ENCODE assay signal across 10 mouse cellular contexts in the genomic region with DNA sequence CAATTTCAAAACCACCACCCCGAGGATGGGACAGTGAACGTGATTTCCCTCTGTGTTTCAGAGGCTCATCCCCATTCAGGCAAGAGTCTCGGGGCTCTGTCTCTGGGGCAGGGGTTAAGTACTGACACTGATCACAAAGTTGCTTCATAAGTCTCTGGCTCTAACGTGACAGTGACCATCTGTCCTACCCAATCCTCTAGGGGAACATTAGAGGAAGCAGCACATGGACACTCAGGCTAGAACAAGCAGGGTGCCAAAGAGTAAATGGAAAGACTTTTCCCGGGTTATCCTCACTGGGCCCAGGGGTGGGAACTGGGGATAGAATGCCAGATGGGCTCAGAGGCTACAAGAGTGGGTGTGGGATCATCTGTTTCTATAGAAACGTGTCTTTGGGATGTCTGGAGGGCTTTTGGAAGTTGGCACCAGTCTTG.
DNase-seq lines count a peak whose midpoint lies in the region; ATAC-seq lines count a peak whose summit lies in the region.
"Had no signal": no experiment of that assay in that cellular context is flagged by ENCODE, and none has a peak within 500 bp of the region (broad histone marks: within the 10 kb centered on the region; RNA-seq: fewer than 3 reads in every experiment).

No protein-coding gene starts in this region.

- ATAC-seq in embryonic facial prominence, embryonic 15.5 days (ENCODE audit: insufficient number of reproducible peaks, low FRiP score, low TSS enrichment, low read depth) = no peak
- peak; percentile 43; the same call in 1 of the 2 replicates for ATAC-seq in hindbrain, embryonic 12.5 days (ENCODE audit: low FRiP score)

- H3K9ac ChIP-seq in embryonic facial prominence, embryonic 15.5 days = no peak overlapping the region
- H3K9ac ChIP-seq in hindbrain, embryonic 12.5 days = no peak overlapping the region

- DNase-seq in left cerebral cortex, postnatal 4 days = peak; percentile 29
- no peak for DNase-seq in left cerebral cortex, postnatal 36 days (ENCODE audit: low spot score in 2 of 2)
- DNase-seq in lung, postnatal 25 days (ENCODE audit: low spot score) = peak; percentile 62
- DNase-seq in embryo, embryonic 10.5 days (ENCODE audit: low spot score) = no peak
- no peak for DNase-seq in layer of hippocampus, postnatal 25 days (ENCODE audit: extremely low spot score in 1 of 2, low spot score in 1 of 2)
- no peak for DNase-seq in embryo, embryonic 10 days (ENCODE audit: low spot score)
- DNase-seq: right cerebral cortex, postnatal 25 days had no signal

- H3K4me1 ChIP-seq in embryonic facial prominence, embryonic 15.5 days = peaks cover 22% of the 10 kb centered on the region
- H3K4me1 ChIP-seq in hindbrain, embryonic 12.5 days = peaks cover 8% of the 10 kb centered on the region

- H3K4me2 ChIP-seq in embryonic facial prominence, embryonic 15.5 days (replicated peaks) = no peak overlapping the region
- no peak overlapping the region for H3K4me2 ChIP-seq in hindbrain, embryonic 12.5 days (replicated peaks)

- H3K27ac ChIP-seq in embryonic facial prominence, embryonic 15.5 days (replicated peaks) = peak overlapping the region; percentile 68; the same call in 1 of the 2 replicates
- H3K27ac ChIP-seq in hindbrain, embryonic 12.5 days = no peak overlapping the region

- H3K9me3 ChIP-seq in embryonic facial prominence, embryonic 15.5 days (replicated peaks) = no peaks in the 10 kb centered on the region
- H3K9me3 ChIP-seq in hindbrain, embryonic 12.5 days (replicated peaks) = no peaks in the 10 kb centered on the region
- H3K9me3 ChIP-seq: G1E had no signal

- H3K36me3 ChIP-seq in embryonic facial prominence, embryonic 15.5 days = no peaks in the 10 kb centered on the region
- H3K36me3 ChIP-seq in hindbrain, embryonic 12.5 days = no peaks in the 10 kb centered on the region
- H3K36me3 ChIP-seq: G1E had no signal

- H3K27me3 ChIP-seq in embryonic facial prominence, embryonic 15.5 days = no peaks in the 10 kb centered on the region
- no peaks in the 10 kb centered on the region for H3K27me3 ChIP-seq in hindbrain, embryonic 12.5 days

- intact Hi-C loops in left cerebral cortex, postnatal 4 days (cut with DNase I) = no loop called here
- intact Hi-C loops in left cerebral cortex, postnatal 36 days (cut with DNase I) = no loop called here

- 31% methylated on average over 6 of the region's 6 CpGs for WGBS in embryonic facial prominence, embryonic 15.5 days
- WGBS in hindbrain, embryonic 12.5 days = 52% methylated on average over 6 of the region's 6 CpGs

- H3K4me3 ChIP-seq in embryonic facial prominence, embryonic 15.5 days (replicated peaks) = no peak overlapping the region
- H3K4me3 ChIP-seq in hindbrain, embryonic 12.5 days = no peak overlapping the region

Comparison
In these comparisons a context has a peak if more than half of its experiments do, and no peak if none do; other contexts are left out.
1. DNase-seq: peak in left cerebral cortex, postnatal 4 days (single experiment) and lung, postnatal 25 days (single experiment); none in left cerebral cortex, postnatal 36 days (0 of 2), embryo, embryonic 10.5 days (single experiment), layer of hippocampus, postnatal 25 days (0 of 2) and embryo, embryonic 10 days (single experiment).